Mouse (Mus musculus): ENCODE measurements around the gene B4galnt3.

- TF ChIP-seq POLR2A (IDR thresholded peaks at IDR 0.05; ENCODE audit: control insufficient read depth, extremely low read depth, insufficient read depth, low read length, poor library complexity) (0 out of 2 replicates have a peak, but pooled peaks have one; percentile 42), CTCF (IDR thresholded peaks at IDR 0.05; ENCODE audit: borderline replicate concordance, control insufficient read depth, extremely low read depth, insufficient read depth, low read length, poor library complexity) (peak; percentile 26; the same call in 1 of the 2 replicates)
Measured at GRCm38 (mm10) chr6:120188376-120189235, 105.8 kb downstream of the B4galnt3 start.

Measured in thymus, adult 2 months (tissue).